Mouse (Mus musculus) CH12.LX (cell line): Measurements from ENCODE around the gene 4930503B20Rik.

ENCODE experiments used
- CHD1 ChIP-seq: IDR thresholded peaks from 2 replicates; pipeline ENCODE4 v1.6.1; 2012; ENCODE audit warnings: low read depth, low read length, improper control_type of control experiment, inconsistent platforms
- CHD2 ChIP-seq: IDR thresholded peaks from 2 replicates; pipeline ENCODE4 v1.6.1; 2011; ENCODE audit warnings: low read length, improper control_type of control experiment
- CTCF ChIP-seq, 2 experiments: IDR thresholded peaks in 1 of 2; conservative IDR thresholded peaks in 1 of 2; 2 replicates each; pipeline ENCODE4 v1.5.1; 2011 to 2012; ENCODE audit warnings: low read depth in 2 of 2, low read length in 2 of 2, improper control_type of control experiment in 1 of 2, inconsistent platforms in 1 of 2, mild to moderate bottlenecking in 1 of 2, moderate library complexity in 1 of 2
- HCFC1 ChIP-seq: IDR thresholded peaks from 2 replicates; pipeline ENCODE4 v1.6.1; 2012; ENCODE audit warnings: low read depth, mild to moderate bottlenecking, inconsistent platforms, low read length, improper control_type of control experiment
- MAFK ChIP-seq: IDR thresholded peaks from 2 replicates; pipeline ENCODE4 v1.6.1; 2011; ENCODE audit warnings: low read length, improper control_type of control experiment; ENCODE audit not compliant: insufficient replicate concordance
- MAX ChIP-seq: IDR thresholded peaks from 2 replicates; pipeline ENCODE4 v1.6.1; 2011; ENCODE audit warnings: low read length, improper control_type of control experiment
- MAZ ChIP-seq: IDR thresholded peaks from 2 replicates; pipeline ENCODE4 v1.6.1; 2012; ENCODE audit warnings: low read depth, mild to moderate bottlenecking, inconsistent platforms, low read length, improper control_type of control experiment, moderate library complexity
- MEF2A ChIP-seq: IDR thresholded peaks from 2 replicates; pipeline ENCODE4 v1.6.1; 2014; ENCODE audit warnings: low read depth, mild to moderate bottlenecking, inconsistent platforms, low read length, improper control_type of control experiment, borderline replicate concordance
- NRF1 ChIP-seq: IDR thresholded peaks from 2 replicates; pipeline ENCODE4 v1.6.1; 2014; ENCODE audit warnings: low read depth, mild to moderate bottlenecking, inconsistent platforms, low read length, improper control_type of control experiment, moderate library complexity
- PAX5 ChIP-seq: IDR thresholded peaks from 2 replicates; pipeline ENCODE4 v1.6.1; 2012; ENCODE audit warnings: low read length, inconsistent platforms, mixed read lengths
- POLR2A ChIP-seq: IDR thresholded peaks from 2 replicates; pipeline ENCODE4 v1.6.1; 2011; ENCODE audit warnings: low read depth, mild to moderate bottlenecking, improper control_type of control experiment, low read length
- RCOR1 ChIP-seq: conservative IDR thresholded peaks from 2 replicates; pipeline ENCODE4 v1.6.1; 2012; ENCODE audit warnings: low read depth, mild to moderate bottlenecking, inconsistent platforms, low read length, improper control_type of control experiment

DNA sequence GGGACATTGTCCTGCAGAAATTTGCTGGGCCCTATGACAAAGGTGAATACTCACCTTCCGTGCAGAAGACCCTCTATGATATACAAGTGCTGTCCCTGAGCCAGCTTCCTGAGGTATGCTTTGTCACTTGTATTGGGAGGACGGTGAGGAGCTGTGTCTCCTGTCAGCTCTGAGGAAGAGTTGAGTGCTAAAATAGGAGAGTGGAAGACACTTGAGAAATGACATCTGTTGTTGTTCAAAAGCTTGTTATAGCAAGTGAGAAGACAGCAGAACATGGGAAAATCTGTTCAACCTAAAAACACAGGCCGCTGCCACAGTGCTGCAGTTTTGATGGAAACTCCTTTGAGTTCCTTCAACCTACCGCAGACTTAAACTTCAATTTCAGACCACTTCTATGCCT is 25.4 kb downstream of the 4930503B20Rik start:
- no peak for TF ChIP-seq CTCF (conservative IDR thresholded peaks at IDR 0.05 in 1 of 2, IDR thresholded peaks at IDR 0.05 in 1 of 2; ENCODE audit: low read depth in 2 of 2, low read length in 2 of 2)
- no peak for TF ChIP-seq POLR2A
- no peak for TF ChIP-seq MAX
- TF ChIP-seq PAX5 = no peak
- no peak for TF ChIP-seq MEF2A
- no peak for TF ChIP-seq CHD1
- TF ChIP-seq HCFC1 = no peak
- TF ChIP-seq CHD2 = no peak
- no peak for TF ChIP-seq RCOR1
- no peak for TF ChIP-seq MAZ
- no peak for TF ChIP-seq MAFK
- no peak for TF ChIP-seq NRF1
